Mouse (Mus musculus) lung, postnatal 10 days (tissue): Measurements from ENCODE around the gene Me1.

Source experiments
- DNase-seq: peaks from one replicate; pipeline ENCODE4 v3.0.0; 2021

Me1 gene

GRCm38 (mm10) chr9:86707431-86707830 is 11.7 kb upstream of the Me1 start:
- no peak for DNase-seq

GRCm38 (mm10) chr9:86701844-86702243 is 6.1 kb upstream of the Me1 start:
- peak; percentile 37 for DNase-seq

- no peak for DNase-seq
Observed at GRCm38 (mm10) chr9:86701264-86701663, 5.5 kb upstream of the Me1 start.

GRCm38 (mm10) chr9:86695199-86695817 is 445 bp downstream of the Me1 start:
- DNase-seq = peak; percentile 38

- no peak for DNase-seq
Observed at GRCm38 (mm10) chr9:86694644-86695043, 1.1 kb downstream of the Me1 start.

GRCm38 (mm10) chr9:86693935-86694334 is 1.8 kb downstream of the Me1 start:
- DNase-seq = no peak

GRCm38 (mm10) chr9:86692676-86693075 is 3.1 kb downstream of the Me1 start:
- DNase-seq = no peak

GRCm38 (mm10) chr9:86692251-86692650 is 3.5 kb downstream of the Me1 start:
- DNase-seq = no peak

GRCm38 (mm10) chr9:86691101-86691500 is 4.7 kb downstream of the Me1 start:
- DNase-seq = no peak

- no peak for DNase-seq
Observed at GRCm38 (mm10) chr9:86683713-86684209, 12.0 kb downstream of the Me1 start.

GRCm38 (mm10) chr9:86682844-86683243 is 12.9 kb downstream of the Me1 start:
- no peak for DNase-seq

GRCm38 (mm10) chr9:86682278-86682677 is 13.5 kb downstream of the Me1 start:
- DNase-seq = no peak

GRCm38 (mm10) chr9:86680431-86680830 is 15.3 kb downstream of the Me1 start:
- DNase-seq = no peak

- DNase-seq = no peak
Observed at GRCm38 (mm10) chr9:86679843-86680417, 15.8 kb downstream of the Me1 start.

GRCm38 (mm10) chr9:86676246-86676645 is 19.5 kb downstream of the Me1 start:
- DNase-seq = peak; percentile 31

GRCm38 (mm10) chr9:86675426-86675825 is 20.3 kb downstream of the Me1 start:
- DNase-seq = no peak

- no peak for DNase-seq
Observed at GRCm38 (mm10) chr9:86672907-86673472, 22.8 kb downstream of the Me1 start.

- peak; percentile 62 for DNase-seq
Observed at GRCm38 (mm10) chr9:86668590-86669252, 27.0 kb downstream of the Me1 start.

GRCm38 (mm10) chr9:86667138-86667750 is 28.5 kb downstream of the Me1 start:
- peak; percentile 62 for DNase-seq

GRCm38 (mm10) chr9:86661679-86662078 is 34.1 kb downstream of the Me1 start:
- peak; percentile 47 for DNase-seq

GRCm38 (mm10) chr9:86661266-86661665 is 34.5 kb downstream of the Me1 start:
- DNase-seq = peak; percentile 33

GRCm38 (mm10) chr9:86660327-86660726 is 35.4 kb downstream of the Me1 start:
- no peak for DNase-seq

GRCm38 (mm10) chr9:86658347-86658746 is 37.4 kb downstream of the Me1 start:
- DNase-seq = no peak
